Mouse (Mus musculus): ENCODE measurements around the gene Pard3. TPM values are rescaled to one million over a fixed set of nuclear protein-coding genes. Genes with fewer than 3 reads are reported as not detected.

Gene Pard3
- total and polyA plus RNA-seq, 3 experiments = 0.51 to 1.3 (median 0.94) TPM

DNA sequence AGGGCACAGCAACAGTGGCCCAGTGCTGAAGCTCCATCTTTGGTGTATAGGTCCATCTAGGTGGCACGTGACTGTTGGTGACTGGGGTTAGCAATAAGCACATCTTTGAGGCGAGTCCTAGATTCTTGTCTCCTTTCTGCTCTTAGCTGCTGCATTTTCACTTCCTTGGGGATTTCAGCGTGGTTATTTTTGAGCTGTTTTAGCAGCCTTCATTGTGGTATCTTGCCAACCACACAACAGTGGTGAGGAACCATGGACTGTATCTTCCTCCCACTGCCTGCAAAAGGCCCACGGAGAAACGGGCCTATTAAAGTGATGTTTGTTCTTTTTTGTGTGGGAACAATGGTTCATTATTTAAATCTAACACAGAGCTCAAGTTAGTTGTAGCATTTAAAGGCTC, 363.2 kb downstream of the Pard3 start:
- H3K9me3 ChIP-seq (replicated peaks; ENCODE audit: low read length) = no peaks in the 10 kb centered on the region
- dilution Hi-C loops (cut with MboI; ENCODE audit: extremely low pct_ligation_motif_present, extremely low pct_unique_long_range_greater_than_20kb, low sequenced_read_pairs) = no loop called here
- H3K4me2 ChIP-seq (ENCODE audit: insufficient read depth, low read depth, poor library complexity, severe bottlenecking) = peak overlapping the region; percentile 4
- H3K79me2 ChIP-seq (replicated peaks; ENCODE audit: control insufficient read depth, extremely low read depth, insufficient read depth, poor library complexity, severe bottlenecking) = no peaks in the 10 kb centered on the region
- no peaks in the 10 kb centered on the region for H3K36me3 ChIP-seq (replicated peaks in 1 of 2; ENCODE audit: control insufficient read depth in 1 of 2, insufficient read depth in 1 of 2, low read length in 1 of 2)
- H3K9ac ChIP-seq (ENCODE audit: insufficient read depth, low read depth) = no peak overlapping the region
- H3K4me3 ChIP-seq (replicated peaks in 1 of 3; ENCODE audit: low read depth in 2 of 3, low read length in 2 of 3, poor library complexity in 1 of 3) = no peak overlapping the region
- in situ Hi-C loops (cut with MboI; ENCODE audit: low pct_ligation_motif_present, low pct_unique_long_range_greater_than_20kb, low sequenced_read_pairs) = loop anchor here (25.0 kb wide), 1 partner anchor 935 kb away; the partner anchor contains the start of gene Nrp1
- H3K27ac ChIP-seq (ENCODE audit: insufficient read depth, low read depth) = no peak overlapping the region
- no peaks in the 10 kb centered on the region for H3K27me3 ChIP-seq (replicated peaks)
- peaks cover 9 to 48% of the 10 kb centered on the region in 2 experiments for H3K4me1 ChIP-seq (ENCODE audit: control insufficient read depth in 1 of 2, insufficient read depth in 2 of 2)
- peak; percentile 48 for DNase-seq (ENCODE audit: extremely low read depth)
- TF ChIP-seq USF2 (conservative IDR thresholded peaks at IDR 0.05; ENCODE audit: low read depth, low read length) (peak; percentile 33; the same call in 1 of the 2 replicates), CHD2 (IDR thresholded peaks at IDR 0.05; ENCODE audit: low read length) (no peak), USF1 (IDR thresholded peaks at IDR 0.05; ENCODE audit: low read depth, low read length) (peak; percentile 40; the same call in 1 of the 2 replicates), IRF4 (IDR thresholded peaks at IDR 0.05; ENCODE audit: low read depth, low read length) (peak; percentile 53; the same call in 1 of the 2 replicates), MEF2A (IDR thresholded peaks at IDR 0.05; ENCODE audit: borderline replicate concordance, low read depth, low read length) (peak; percentile 70), BHLHE40 (IDR thresholded peaks at IDR 0.05; ENCODE audit: low read depth, low read length) (peak; percentile 88)

DNA sequence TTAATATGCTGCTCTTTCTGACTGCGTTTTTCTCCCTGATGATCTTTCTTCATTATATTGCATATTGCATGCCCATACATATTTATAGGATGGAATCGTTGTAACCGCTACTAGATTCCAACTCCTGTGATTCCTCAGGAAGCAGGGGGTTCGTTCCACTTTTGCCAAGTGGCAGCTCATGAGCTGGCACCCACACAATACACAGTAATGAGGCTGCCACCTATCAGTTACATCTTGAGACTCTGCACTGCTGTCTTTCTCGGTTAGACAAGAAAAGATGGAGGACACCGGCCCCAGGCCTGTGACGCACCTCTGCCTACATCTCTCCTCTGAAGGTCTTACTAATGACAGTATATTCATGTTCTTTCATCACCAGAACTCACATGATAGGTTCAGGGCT, 364.3 kb downstream of the Pard3 start:
- no peak overlapping the region for H3K27ac ChIP-seq (ENCODE audit: insufficient read depth, low read depth)
- in situ Hi-C loops (cut with MboI; ENCODE audit: low pct_ligation_motif_present, low pct_unique_long_range_greater_than_20kb, low sequenced_read_pairs) (loop anchor here (25.0 kb wide), 1 partner anchor 934 kb away; the partner anchor contains the start of gene Nrp1), dilution Hi-C loops (cut with MboI; ENCODE audit: extremely low pct_ligation_motif_present, extremely low pct_unique_long_range_greater_than_20kb, low sequenced_read_pairs) (no loop called here)
- no peak for TF ChIP-seq JUND (conservative IDR thresholded peaks at IDR 0.05; ENCODE audit: low read depth, low read length)
- no peak for TF ChIP-seq E2F4 (IDR thresholded peaks at IDR 0.05; ENCODE audit: insufficient replicate concordance, low read depth, low read length)
- TF ChIP-seq TBP (conservative IDR thresholded peaks at IDR 0.05; ENCODE audit: low read depth, low read length) = no peak
- TF ChIP-seq NELFE (IDR thresholded peaks at IDR 0.05; ENCODE audit: low read depth, low read length) = no peak
- no peak for TF ChIP-seq CTCF (conservative IDR thresholded peaks at IDR 0.05 in 1 of 2, IDR thresholded peaks at IDR 0.05 in 1 of 2; ENCODE audit: low read depth in 2 of 2, low read length in 2 of 2)
- H3K4me3 ChIP-seq (replicated peaks in 1 of 3; ENCODE audit: low read depth in 2 of 3, low read length in 2 of 3, poor library complexity in 1 of 3) = no peak overlapping the region
- H3K4me2 ChIP-seq (ENCODE audit: insufficient read depth, low read depth, poor library complexity, severe bottlenecking) = no peak overlapping the region
- H3K4me1 ChIP-seq (ENCODE audit: control insufficient read depth in 1 of 2, insufficient read depth in 2 of 2) = peaks cover 9 to 50% of the 10 kb centered on the region in 2 experiments
- H3K9me3 ChIP-seq (replicated peaks; ENCODE audit: low read length) = no peaks in the 10 kb centered on the region
- no peaks in the 10 kb centered on the region for H3K27me3 ChIP-seq (replicated peaks)
- H3K79me2 ChIP-seq (replicated peaks; ENCODE audit: control insufficient read depth, extremely low read depth, insufficient read depth, poor library complexity, severe bottlenecking) = no peaks in the 10 kb centered on the region
- no peak overlapping the region for H3K9ac ChIP-seq (ENCODE audit: insufficient read depth, low read depth)
- peaks cover 0 to 5% of the 10 kb centered on the region in 2 experiments for H3K36me3 ChIP-seq (replicated peaks in 1 of 2; ENCODE audit: control insufficient read depth in 1 of 2, insufficient read depth in 1 of 2, low read length in 1 of 2)
- DNase-seq (ENCODE audit: extremely low read depth) = no peak

DNA sequence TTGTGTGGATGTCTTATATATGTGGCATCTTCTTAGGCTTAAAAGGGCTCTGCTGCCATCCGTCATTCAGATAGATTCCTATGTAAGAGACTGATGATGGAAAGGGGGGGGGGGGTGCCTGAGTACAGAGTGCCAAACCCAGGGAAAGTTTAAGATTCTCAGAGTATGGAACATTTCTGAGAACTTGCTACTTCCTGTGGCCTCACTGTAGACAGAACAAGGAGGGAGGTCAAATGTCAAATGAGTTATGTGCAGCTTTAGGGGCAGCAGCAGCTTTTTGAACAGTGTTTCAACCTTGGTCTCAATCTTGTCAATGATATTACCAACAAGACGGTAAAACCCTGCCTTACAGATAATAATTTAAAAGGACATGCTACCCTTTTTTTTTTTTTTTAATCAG, 367.5 kb downstream of the Pard3 start:
- TF ChIP-seq EP300 (IDR thresholded peaks at IDR 0.05; ENCODE audit: low read length) (no peak), POLR2A (IDR thresholded peaks at IDR 0.05; ENCODE audit: low read depth, low read length) (no peak), MAX (IDR thresholded peaks at IDR 0.05; ENCODE audit: low read length) (no peak), IRF4 (IDR thresholded peaks at IDR 0.05; ENCODE audit: low read depth, low read length) (no peak), NELFE (IDR thresholded peaks at IDR 0.05; ENCODE audit: low read depth, low read length) (no peak), TBP (conservative IDR thresholded peaks at IDR 0.05; ENCODE audit: low read depth, low read length) (no peak), JUND (conservative IDR thresholded peaks at IDR 0.05; ENCODE audit: low read depth, low read length) (no peak), ZMIZ1 (IDR thresholded peaks at IDR 0.05; ENCODE audit: low read depth, low read length) (no peak), USF1 (IDR thresholded peaks at IDR 0.05; ENCODE audit: low read depth, low read length) (no peak), HCFC1 (IDR thresholded peaks at IDR 0.05; ENCODE audit: low read depth, low read length) (no peak), CHD1 (IDR thresholded peaks at IDR 0.05; ENCODE audit: low read depth, low read length) (no peak), UBTF (IDR thresholded peaks at IDR 0.05; ENCODE audit: low read depth, low read length) (no peak), E2F4 (IDR thresholded peaks at IDR 0.05; ENCODE audit: insufficient replicate concordance, low read depth, low read length) (no peak), CHD2 (IDR thresholded peaks at IDR 0.05; ENCODE audit: low read length) (no peak), SIN3A (IDR thresholded peaks at IDR 0.05; ENCODE audit: low read length) (no peak), SMC3 (IDR thresholded peaks at IDR 0.05; ENCODE audit: low read depth, low read length) (no peak), MEF2A (IDR thresholded peaks at IDR 0.05; ENCODE audit: borderline replicate concordance, low read depth, low read length) (no peak), MAZ (IDR thresholded peaks at IDR 0.05; ENCODE audit: low read depth, low read length) (no peak), PAX5 (IDR thresholded peaks at IDR 0.05; ENCODE audit: low read length) (no peak)

More for the DNA sequence above, 367.5 kb downstream of the Pard3 start:
- in situ Hi-C loops (cut with MboI; ENCODE audit: low pct_ligation_motif_present, low pct_unique_long_range_greater_than_20kb, low sequenced_read_pairs) = loop anchor here (25.0 kb wide), 1 partner anchor 931 kb away; the partner anchor contains the start of gene Nrp1
- no peak overlapping the region for H3K9ac ChIP-seq (ENCODE audit: insufficient read depth, low read depth)
- no peak overlapping the region for H3K27ac ChIP-seq (ENCODE audit: insufficient read depth, low read depth)
- H3K9me3 ChIP-seq (replicated peaks; ENCODE audit: low read length) = no peaks in the 10 kb centered on the region
- H3K79me2 ChIP-seq (replicated peaks; ENCODE audit: control insufficient read depth, extremely low read depth, insufficient read depth, poor library complexity, severe bottlenecking) = no peaks in the 10 kb centered on the region
- H3K4me2 ChIP-seq (ENCODE audit: insufficient read depth, low read depth, poor library complexity, severe bottlenecking) = no peak overlapping the region
- DNase-seq (ENCODE audit: extremely low read depth) = no peak
- peaks cover 9 to 56% of the 10 kb centered on the region in 2 experiments for H3K4me1 ChIP-seq (ENCODE audit: control insufficient read depth in 1 of 2, insufficient read depth in 2 of 2)
- H3K36me3 ChIP-seq (replicated peaks in 1 of 2; ENCODE audit: control insufficient read depth in 1 of 2, insufficient read depth in 1 of 2, low read length in 1 of 2) = peaks cover 0 to 34% of the 10 kb centered on the region in 2 experiments
- H3K27me3 ChIP-seq (replicated peaks) = no peaks in the 10 kb centered on the region
- no peak overlapping the region for H3K4me3 ChIP-seq (replicated peaks in 1 of 3; ENCODE audit: low read depth in 2 of 3, low read length in 2 of 3, poor library complexity in 1 of 3)
- dilution Hi-C loops (cut with MboI; ENCODE audit: extremely low pct_ligation_motif_present, extremely low pct_unique_long_range_greater_than_20kb, low sequenced_read_pairs) = no loop called here
